ENCODE assay signal across 12 mouse cellular contexts in genomic region chr3:58961166-58961565, GRCm38 (mm10).
"Had no signal": no experiment of that assay in that cellular context is flagged by ENCODE, and none has a peak within 500 bp of the region (broad histone marks: within the 10 kb centered on the region; RNA-seq: fewer than 3 reads in every experiment).

No protein-coding gene starts in this region.

- DNase-seq: gastrocnemius, postnatal 14 days; gastrocnemius, postnatal 36 days; heart, adult 11 months; heart, adult 2 months; heart, postnatal 14 days; heart, postnatal 36 days; kidney, adult 11 months; kidney, adult 8-10 months; kidney, postnatal 10 days; kidney, postnatal 25 days; kidney, postnatal 4 days; left cerebral cortex, postnatal 4 days had no signal
